Mouse (Mus musculus) forebrain, embryonic 11.5 days (tissue): ENCODE measurements around the gene Mustn1. TPM values are rescaled to one million over a fixed set of nuclear protein-coding genes. Genes with fewer than 3 reads are reported as not detected.
A peak's percentile ranks its signal among the peaks of the same experiment; 100 is the strongest.

Experiments
- ATAC-seq: fragments of 200-750 bp; cut with Nextera tagmentation; replicated peaks from 2 replicates; pipeline ENCODE4 v1.8.0; 2017; ENCODE audit warnings: moderate TSS enrichment; ENCODE audit not compliant: low FRiP score
- DNase-seq: peaks from one replicate; pipeline ENCODE4 v3.0.0-alpha.2; 2017; ENCODE audit warnings: low spot score
- H3K27ac ChIP-seq: fragments of 300-500 bp; sonication (generic); 2 replicates; pipeline ENCODE4 v1.5.1; 2014; ENCODE audit warnings: low read depth, low read length
- H3K27me3 ChIP-seq: fragments of 300-500 bp; sonication (generic); 2 replicates; pipeline ENCODE4 v1.6.1; 2014; ENCODE audit warnings: mild to moderate bottlenecking, low read length, mixed read lengths; ENCODE audit not compliant: control insufficient read depth, insufficient read depth
- H3K36me3 ChIP-seq: fragments of 300-500 bp; sonication (generic); 2 replicates; pipeline ENCODE4 v1.6.1; 2014; ENCODE audit warnings: mild to moderate bottlenecking, low read length, moderate library complexity, mixed read lengths; ENCODE audit not compliant: control insufficient read depth, insufficient read depth
- H3K4me1 ChIP-seq: fragments of 300-500 bp; sonication (generic); replicated peaks from 2 replicates; pipeline ENCODE4 v1.6.1; 2014; ENCODE audit warnings: low read length, mixed read lengths; ENCODE audit not compliant: control insufficient read depth, insufficient read depth
- H3K4me2 ChIP-seq: fragments of 300-500 bp; sonication (generic); 2 replicates; pipeline ENCODE4 v1.6.1; 2014; ENCODE audit warnings: low read depth, mild to moderate bottlenecking, low read length, moderate library complexity, mixed read lengths; ENCODE audit not compliant: severe bottlenecking
- H3K4me3 ChIP-seq: fragments of 300-500 bp; sonication (generic); 2 replicates; pipeline ENCODE4 v1.5.1; 2014; ENCODE audit warnings: low read depth, low read length
- H3K9ac ChIP-seq: fragments of 300-500 bp; sonication (generic); 2 replicates; pipeline ENCODE4 v1.6.1; 2014; ENCODE audit warnings: low read length
- H3K9me3 ChIP-seq: fragments of 300-500 bp; sonication (generic); 2 replicates; pipeline ENCODE4 v1.6.1; 2016; ENCODE audit warnings: low read length, mixed read lengths; ENCODE audit not compliant: control insufficient read depth
- WGBS: fragments of 180-500 bp; shearing (Covaris S2); extraction: QIAGEN DNeasy Blood & Tissue Kit; methylation state at CpG from one replicate; pipeline ENCODE4 v1.1.7; 2014; 5-methylcytosine and 5-hydroxymethylcytosine counted together
- polyA plus RNA-seq: library from polyadenylated mRNA; unstranded; fragments of >200 nt; fragmentation: Nextera tagmentation; extraction: Ambion mirVana; gene quantifications from 2 replicates; pipeline ENCODE4 v1.2.1, GENCODE M21; 2014

The Mustn1 gene
- polyA plus RNA-seq, 1 experiment from 2014 or later = 0.51 TPM

DNA sequence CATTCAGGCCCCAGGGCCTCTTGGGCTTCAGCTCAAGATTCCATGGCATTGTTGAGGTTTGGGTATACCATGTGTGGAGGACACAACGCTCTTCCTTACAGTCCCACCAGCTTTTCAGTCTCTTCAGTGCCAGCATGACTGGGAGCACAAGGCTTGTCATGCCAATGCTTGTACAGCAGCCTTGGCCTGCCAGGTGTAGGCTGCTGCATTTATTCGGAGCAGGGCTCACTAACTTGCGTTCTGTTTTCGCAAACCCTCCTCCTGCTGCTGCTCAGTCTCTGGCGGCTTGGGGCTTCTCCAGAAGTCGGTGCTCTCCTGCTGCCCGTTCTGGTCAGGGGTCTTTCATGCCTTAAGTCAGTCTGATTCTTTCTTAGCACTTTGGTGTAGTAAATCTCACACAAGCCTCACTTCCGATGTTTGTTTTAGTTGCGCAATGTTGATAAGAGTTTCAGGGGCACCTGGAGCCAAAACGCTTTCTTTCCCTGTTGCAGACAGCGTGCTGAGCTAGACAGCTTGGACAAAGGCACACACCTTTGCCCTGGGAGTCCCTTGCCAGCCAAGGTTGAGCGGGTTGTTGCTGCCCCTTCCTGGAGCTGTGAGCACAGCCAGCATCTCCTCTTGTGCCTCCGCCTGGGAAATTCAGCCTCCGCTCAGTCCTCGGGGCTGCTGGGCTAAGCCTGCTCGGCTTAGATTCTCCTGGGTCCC, 17.4 kb upstream of the Mustn1 start:
- H3K36me3 ChIP-seq = no peaks in the 10 kb centered on the region
- no peaks in the 10 kb centered on the region for H3K4me1 ChIP-seq
- DNase-seq (no peak), ATAC-seq (no peak)
- H3K9me3 ChIP-seq = no peaks in the 10 kb centered on the region
- no peak overlapping the region for H3K9ac ChIP-seq
- no peaks in the 10 kb centered on the region for H3K27me3 ChIP-seq
- H3K27ac ChIP-seq = no peak overlapping the region
- 83% methylated on average over 16 of the region's 16 CpGs for WGBS
- no peak overlapping the region for H3K4me3 ChIP-seq
- H3K4me2 ChIP-seq = no peak overlapping the region

DNA sequence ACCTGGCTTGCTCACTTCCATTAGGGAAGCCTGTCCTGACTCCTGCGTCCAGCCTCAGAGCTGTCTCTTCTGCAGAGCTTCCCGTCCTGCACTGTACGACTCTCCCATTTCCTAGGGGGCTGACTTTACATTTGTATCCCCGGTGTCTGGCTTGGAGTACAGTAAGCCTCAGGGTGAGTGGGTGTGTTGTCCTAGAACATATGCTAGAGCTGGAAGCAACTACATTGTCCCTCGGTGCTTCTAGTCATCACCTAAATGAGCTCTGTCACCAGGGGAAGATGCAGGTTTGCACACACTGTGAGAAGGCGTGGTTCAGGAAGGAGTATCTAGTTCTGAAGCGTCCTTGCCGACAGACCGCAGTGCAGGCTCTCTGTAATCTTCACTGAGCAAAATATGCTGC, 16.6 kb upstream of the Mustn1 start:
- 91% methylated on average over 9 of the region's 9 CpGs for WGBS
- no peaks in the 10 kb centered on the region for H3K4me1 ChIP-seq
- no peak overlapping the region for H3K9ac ChIP-seq
- H3K27me3 ChIP-seq = no peaks in the 10 kb centered on the region
- ATAC-seq (no peak), DNase-seq (no peak)
- H3K36me3 ChIP-seq = no peaks in the 10 kb centered on the region
- H3K27ac ChIP-seq = no peak overlapping the region
- no peaks in the 10 kb centered on the region for H3K9me3 ChIP-seq
- no peak overlapping the region for H3K4me3 ChIP-seq
- no peak overlapping the region for H3K4me2 ChIP-seq

DNA sequence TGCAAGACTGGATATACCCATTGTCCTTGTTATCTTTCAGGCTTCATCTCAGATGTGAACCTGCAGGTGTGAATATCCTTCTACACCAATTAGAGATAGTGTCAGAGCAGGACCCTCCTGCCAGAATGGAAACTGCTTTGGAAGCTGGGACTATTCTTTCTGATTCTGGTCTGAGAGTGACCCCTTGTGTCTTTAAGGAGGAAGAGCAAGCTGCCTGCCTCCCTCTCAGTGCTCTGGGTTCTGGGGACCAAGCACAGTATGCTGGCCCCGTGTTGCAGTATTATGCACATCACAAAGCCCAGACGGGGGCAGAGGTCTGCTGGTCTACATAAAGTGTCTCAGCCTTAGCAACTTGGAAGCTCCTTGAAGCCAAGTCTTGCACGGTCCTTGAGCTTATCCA, 13.7 kb upstream of the Mustn1 start:
- ATAC-seq = no peak
- Histone ChIP-seq H3K36me3 (no peaks in the 10 kb centered on the region), H3K4me3 (no peak overlapping the region), H3K27ac (no peak overlapping the region), H3K9me3 (no peaks in the 10 kb centered on the region), H3K27me3 (no peaks in the 10 kb centered on the region), H3K9ac (no peak overlapping the region), H3K4me2 (no peak overlapping the region), H3K4me1 (no peaks in the 10 kb centered on the region)
- 79% methylated on average over 3 of the region's 3 CpGs for WGBS
- DNase-seq = peak; percentile 55

DNA sequence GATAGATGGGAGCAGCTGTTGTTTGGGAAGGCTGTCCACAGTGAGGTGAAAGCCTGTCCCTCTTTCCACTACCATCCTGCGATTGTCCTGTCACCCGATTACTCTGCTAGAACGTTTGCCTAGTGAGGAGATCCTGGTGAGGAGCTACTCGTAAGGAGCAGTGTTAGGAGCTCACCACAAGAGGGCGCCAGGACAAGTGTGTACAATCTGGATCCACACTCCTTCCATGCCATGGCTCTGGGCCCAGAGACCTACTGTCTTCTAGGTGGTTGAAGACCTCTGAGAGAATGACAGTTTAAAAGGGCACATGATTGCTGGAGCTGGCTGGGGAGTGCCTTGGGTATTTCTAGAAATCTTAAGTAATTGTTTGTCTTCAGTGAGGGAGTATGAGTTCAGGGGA, 12.0 kb upstream of the Mustn1 start:
- Histone ChIP-seq H3K36me3 (no peaks in the 10 kb centered on the region), H3K9ac (no peak overlapping the region), H3K27ac (no peak overlapping the region), H3K4me2 (no peak overlapping the region), H3K4me3 (no peak overlapping the region), H3K9me3 (no peaks in the 10 kb centered on the region), H3K4me1 (no peaks in the 10 kb centered on the region), H3K27me3 (no peaks in the 10 kb centered on the region)
- DNase-seq = peak; percentile 77
- ATAC-seq = no peak
- WGBS = 33% methylated on average over 5 of the region's 5 CpGs

DNA sequence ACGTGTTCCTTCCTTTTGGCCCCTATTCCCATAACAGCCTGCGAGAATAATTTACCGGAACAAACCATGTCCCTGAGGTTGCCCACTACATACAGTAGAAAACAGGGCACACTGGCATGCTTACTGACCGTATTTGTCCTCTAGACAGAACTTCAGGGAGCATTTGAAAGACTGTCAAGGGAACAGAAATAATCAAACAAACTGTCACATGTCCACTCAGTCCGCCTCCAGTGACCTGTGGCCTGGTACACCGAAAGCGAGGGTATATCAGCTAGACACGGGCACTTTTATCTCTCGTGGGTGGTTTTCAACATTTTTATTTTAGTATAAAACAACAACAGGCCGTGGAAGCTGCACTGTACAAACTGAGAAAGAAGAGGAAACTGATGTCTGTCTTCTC, 10.2 kb upstream of the Mustn1 start:
- no peak overlapping the region for H3K9ac ChIP-seq
- H3K36me3 ChIP-seq = no peaks in the 10 kb centered on the region
- no peaks in the 10 kb centered on the region for H3K4me1 ChIP-seq
- no peak overlapping the region for H3K4me3 ChIP-seq
- no peak overlapping the region for H3K4me2 ChIP-seq
- no peaks in the 10 kb centered on the region for H3K9me3 ChIP-seq
- no peak for ATAC-seq
- H3K27ac ChIP-seq = no peak overlapping the region
- WGBS = 93% methylated on average over 10 of the region's 10 CpGs
- no peak for DNase-seq
- no peaks in the 10 kb centered on the region for H3K27me3 ChIP-seq

DNA sequence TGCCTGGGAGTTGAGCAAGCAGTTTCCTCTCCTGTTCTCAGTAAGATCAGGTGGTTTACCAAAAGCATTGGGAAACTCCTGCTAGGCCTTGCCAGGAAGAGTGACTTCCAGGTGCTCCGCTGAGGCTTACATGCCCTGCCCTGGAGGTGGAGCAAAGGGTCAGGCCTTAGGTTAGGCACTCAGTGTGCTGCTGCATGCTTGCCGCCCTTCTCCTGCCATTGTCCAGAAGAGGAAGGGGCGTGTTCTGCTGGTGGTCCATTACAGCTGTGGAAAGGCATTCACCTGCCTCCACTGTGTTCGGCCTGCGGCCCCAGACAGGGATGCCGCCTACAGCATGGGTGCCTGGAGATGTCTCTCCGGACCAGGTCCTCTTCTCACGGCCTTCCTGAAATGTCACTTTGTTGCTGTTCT, 9.6 kb upstream of the Mustn1 start:
- Histone ChIP-seq H3K4me2 (no peak overlapping the region), H3K36me3 (no peaks in the 10 kb centered on the region; the same call in 1 of the 2 replicates), H3K4me3 (no peak overlapping the region), H3K9me3 (no peaks in the 10 kb centered on the region), H3K4me1 (no peaks in the 10 kb centered on the region), H3K27me3 (no peaks in the 10 kb centered on the region), H3K9ac (no peak overlapping the region), H3K27ac (no peak overlapping the region)
- no peak for DNase-seq
- whole genome bisulfite sequencing = 82% methylated on average over 8 of the region's 8 CpGs
- no peak for ATAC-seq

DNA sequence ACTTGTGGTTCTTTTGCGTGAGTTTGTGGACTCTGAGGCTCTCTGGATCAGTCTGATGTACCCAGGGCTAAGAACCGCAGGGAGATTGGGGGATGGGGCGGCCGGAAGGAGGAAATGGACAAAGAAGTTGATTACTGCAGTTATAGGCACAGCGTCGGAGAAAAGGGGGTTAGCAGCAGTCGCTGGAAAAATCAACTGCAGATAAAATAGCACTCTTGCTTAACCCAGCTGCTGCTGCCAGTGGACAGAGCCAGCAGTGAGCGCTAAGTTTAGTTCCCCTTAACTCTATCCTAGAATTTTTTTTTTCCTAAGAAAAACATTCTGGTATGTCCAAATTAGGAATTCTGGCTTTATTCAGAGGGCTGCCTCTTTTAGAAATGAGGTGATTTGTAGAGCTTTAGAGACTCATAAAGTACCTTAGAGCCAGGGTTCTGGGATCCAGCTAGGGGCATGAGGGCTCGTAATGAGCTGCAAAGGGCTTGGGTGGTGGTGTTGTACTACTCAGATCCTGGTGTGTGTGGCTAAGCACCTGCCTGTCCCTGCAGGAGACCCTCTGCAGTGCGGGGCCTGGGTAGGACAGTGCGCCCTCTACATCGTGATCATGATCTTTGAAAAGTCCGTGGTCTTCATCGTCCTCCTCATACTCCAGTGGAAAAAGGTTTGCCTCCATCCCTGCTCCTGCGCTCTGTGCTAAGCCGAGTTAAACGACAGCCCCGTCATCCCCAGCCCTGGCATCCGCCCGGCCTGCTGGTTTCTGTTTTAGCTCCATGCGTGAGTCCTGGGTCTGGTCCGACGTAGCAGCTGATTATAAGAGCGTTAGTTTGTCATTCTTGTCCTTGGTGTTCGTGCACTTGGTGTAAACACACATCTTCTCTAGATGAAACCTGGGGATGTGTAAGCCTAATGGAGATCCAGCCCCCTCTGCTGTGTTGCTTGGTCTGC, 8.5 kb upstream of the Mustn1 start:
- DNase-seq = no peak
- no peak overlapping the region for H3K4me2 ChIP-seq
- H3K36me3 ChIP-seq = no peaks in the 10 kb centered on the region; the same call in 1 of the 2 replicates
- 90% methylated on average over 25 of the region's 25 CpGs for WGBS
- H3K4me1 ChIP-seq = no peaks in the 10 kb centered on the region
- no peaks in the 10 kb centered on the region for H3K9me3 ChIP-seq
- H3K4me3 ChIP-seq = no peak overlapping the region
- no peaks in the 10 kb centered on the region for H3K27me3 ChIP-seq
- no peak overlapping the region for H3K27ac ChIP-seq
- ATAC-seq = no peak
- H3K9ac ChIP-seq = no peak overlapping the region

DNA sequence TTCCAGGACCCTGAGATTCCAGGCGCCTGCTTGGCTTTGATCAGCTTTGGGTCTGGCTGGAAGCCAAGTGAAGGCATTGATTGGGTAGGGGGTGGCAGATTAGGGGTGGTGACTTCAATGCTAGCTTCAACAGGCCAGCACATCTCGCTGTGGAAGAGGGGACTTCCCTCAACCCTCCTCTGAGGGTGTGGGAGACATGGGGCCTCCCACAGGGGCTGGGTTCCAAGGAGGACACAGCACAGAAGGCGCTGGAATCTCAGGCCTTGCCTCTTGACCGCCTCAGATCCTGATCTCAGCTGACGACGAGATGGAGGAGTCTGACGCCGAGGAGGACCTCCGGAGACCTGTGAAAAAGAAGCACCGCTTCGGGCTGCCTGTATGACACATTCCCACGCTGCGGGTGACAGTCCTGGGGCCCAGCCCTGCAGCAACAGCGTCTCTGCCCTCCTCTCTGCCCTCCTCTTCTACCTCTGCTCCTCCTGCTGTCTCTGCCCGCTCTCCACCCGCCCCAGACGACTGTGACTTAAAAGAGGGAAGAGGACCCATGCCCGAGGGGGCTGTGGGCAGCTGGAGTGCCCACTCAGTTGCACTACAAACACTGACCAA, 4.8 kb upstream of the Mustn1 start:
- DNase-seq = no peak

More for the DNA sequence above, 4.8 kb upstream of the Mustn1 start:
- Histone ChIP-seq H3K9ac (no peak overlapping the region), H3K4me2 (no peak overlapping the region), H3K36me3 (no peaks in the 10 kb centered on the region; the same call in 1 of the 2 replicates), H3K4me3 (no peak overlapping the region), H3K9me3 (no peaks in the 10 kb centered on the region), H3K27ac (no peak overlapping the region), H3K4me1 (no peaks in the 10 kb centered on the region), H3K27me3 (no peaks in the 10 kb centered on the region)
- WGBS = 86% methylated on average over 18 of the region's 18 CpGs
- no peak for ATAC-seq
